Mouse (Mus musculus) stomach, embryonic 16.5 days (tissue): Measurements from ENCODE around the gene AI837181. TPM values are rescaled to one million over a fixed set of nuclear protein-coding genes. Genes with fewer than 3 reads are reported as not detected.

Experiments
- ATAC-seq: fragments of 200-750 bp; cut with Nextera tagmentation; 2 replicates; pipeline ENCODE4 v1.8.0; 2017; ENCODE audit warnings: moderate number of reproducible peaks, moderate TSS enrichment; ENCODE audit not compliant: insufficient read depth, low FRiP score
- H3K27ac ChIP-seq: fragments of 300-500 bp; sonication (generic); 2 replicates; pipeline ENCODE4 v1.5.1; 2014; ENCODE audit warnings: low read length
- H3K27me3 ChIP-seq: fragments of 300-500 bp; sonication (generic); 2 replicates; pipeline ENCODE4 v1.6.1; 2014; ENCODE audit warnings: low read length, control low read depth, mixed read lengths; ENCODE audit not compliant: control insufficient read depth, insufficient read depth
- H3K36me3 ChIP-seq: fragments of 300-500 bp; sonication (generic); 2 replicates; pipeline ENCODE4 v1.6.1; 2014; ENCODE audit warnings: low read length; ENCODE audit not compliant: control insufficient read depth, insufficient read depth
- H3K4me1 ChIP-seq: fragments of 300-500 bp; sonication (generic); 2 replicates; pipeline ENCODE4 v1.6.1; 2014; ENCODE audit warnings: low read length, control low read depth, mixed read lengths; ENCODE audit not compliant: control insufficient read depth, insufficient read depth
- H3K4me2 ChIP-seq: fragments of 300-500 bp; sonication (generic); 2 replicates; pipeline ENCODE4 v1.6.1; 2014; ENCODE audit warnings: low read depth, low read length, mixed read lengths
- H3K4me3 ChIP-seq: fragments of 300-500 bp; sonication (generic); replicated peaks from 2 replicates; pipeline ENCODE4 v1.5.1; 2014; ENCODE audit warnings: mild to moderate bottlenecking, low read length
- H3K9ac ChIP-seq: fragments of 300-500 bp; sonication (generic); 2 replicates; pipeline ENCODE4 v1.6.1; 2014; ENCODE audit warnings: low read length
- H3K9me3 ChIP-seq: fragments of 300-500 bp; sonication (generic); replicated peaks from 2 replicates; pipeline ENCODE4 v1.6.1; 2016; ENCODE audit warnings: low read length, control low read depth; ENCODE audit not compliant: control insufficient read depth
- WGBS: fragments of 180-500 bp; shearing (Covaris S2); extraction: QIAGEN DNeasy Blood & Tissue Kit; methylation state at CpG from one replicate; pipeline ENCODE4 v1.1.7; 2014; 5-methylcytosine and 5-hydroxymethylcytosine counted together
- polyA plus RNA-seq: library from polyadenylated mRNA; unstranded; fragments of >200 nt; fragmentation: Nextera tagmentation; extraction: Ambion mirVana; gene quantifications from 2 replicates; pipeline ENCODE4 v1.2.1, GENCODE M21; 2015

The AI837181 gene
- polyA plus RNA-seq, 1 experiment from 2014 or later: 14.3 TPM

GRCm38 (mm10) chr19:5459019-5459418 is 34.1 kb downstream of the AI837181 start:
- no peaks in the 10 kb centered on the region for H3K9me3 ChIP-seq
- peaks cover 18% of the 10 kb centered on the region for H3K36me3 ChIP-seq
- no peak overlapping the region for H3K4me3 ChIP-seq
- H3K27me3 ChIP-seq: no peaks in the 10 kb centered on the region
- WGBS: 74% methylated on average over 7 of the region's 7 CpGs
- H3K4me1 ChIP-seq: peaks cover 40% of the 10 kb centered on the region
- ATAC-seq: no peak
- H3K4me2 ChIP-seq: no peak overlapping the region
- H3K27ac ChIP-seq: no peak overlapping the region
- no peak overlapping the region for H3K9ac ChIP-seq

GRCm38 (mm10) chr19:5459896-5460295 is 35.0 kb downstream of the AI837181 start:
- H3K27ac ChIP-seq: no peak overlapping the region

GRCm38 (mm10) chr19:5460465-5460911 is 35.5 kb downstream of the AI837181 start, which contains the start of gene Fibp:
Gene Fibp, plus strand, starts transcription at chr19:5460615.
- Histone ChIP-seq H3K4me3 (peak within 1 kb of the TSS; percentile 76), H3K36me3 (peaks cover 25% of the 10 kb centered on the region), H3K4me2 (peak within 1 kb of the TSS; percentile 90), H3K27me3 (no peaks in the 10 kb centered on the region), H3K9ac (peak within 1 kb of the TSS; percentile 82), H3K9me3 (no peaks in the 10 kb centered on the region), H3K27ac (0 out of 2 replicates have a peak within 1 kb of the TSS, but pooled peaks have one; percentile 65), H3K4me1 (peaks cover 35% of the 10 kb centered on the region)
- WGBS: under 1% methylated on average over 32 of the region's 32 CpGs
- peak; percentile 59 for ATAC-seq

More at GRCm38 (mm10) chr19:5459896-5460295, 35.0 kb downstream of the AI837181 start:
- Histone ChIP-seq H3K4me2 (peak overlapping the region; percentile 90), H3K9ac (peak overlapping the region; percentile 82), H3K9me3 (no peaks in the 10 kb centered on the region), H3K4me3 (peak overlapping the region; percentile 76), H3K27me3 (no peaks in the 10 kb centered on the region), H3K36me3 (peaks cover 20% of the 10 kb centered on the region), H3K4me1 (peaks cover 41% of the 10 kb centered on the region)
- ATAC-seq: no peak
- WGBS: 28% methylated on average over 3 of the region's 3 CpGs

- Histone ChIP-seq H3K27me3 (no peaks in the 10 kb centered on the region), H3K36me3 (peaks cover 29% of the 10 kb centered on the region), H3K4me2 (peak overlapping the region; percentile 90), H3K4me3 (peak overlapping the region; percentile 76), H3K9ac (peak overlapping the region; percentile 82), H3K4me1 (peaks cover 26% of the 10 kb centered on the region), H3K9me3 (no peaks in the 10 kb centered on the region), H3K27ac (no peak overlapping the region)
- no peak for ATAC-seq
- 88% methylated on average over 6 of the region's 6 CpGs for WGBS
Measured at GRCm38 (mm10) chr19:5461411-5461810, 36.5 kb downstream of the AI837181 start.

- no peaks in the 10 kb centered on the region for H3K9me3 ChIP-seq
- H3K27me3 ChIP-seq: no peaks in the 10 kb centered on the region
- no peak overlapping the region for H3K9ac ChIP-seq
- peaks cover 29% of the 10 kb centered on the region for H3K36me3 ChIP-seq
- no peak overlapping the region for H3K4me3 ChIP-seq
- H3K4me2 ChIP-seq: no peak overlapping the region
- H3K4me1 ChIP-seq: peaks cover 19% of the 10 kb centered on the region
- 88% methylated on average over 9 of the region's 9 CpGs for WGBS
- ATAC-seq: no peak
- no peak overlapping the region for H3K27ac ChIP-seq
Measured at GRCm38 (mm10) chr19:5463212-5463611, 38.3 kb downstream of the AI837181 start.

- peaks cover 17% of the 10 kb centered on the region for H3K4me1 ChIP-seq
- H3K4me2 ChIP-seq: peak overlapping the region; percentile 46
- peaks cover 29% of the 10 kb centered on the region for H3K36me3 ChIP-seq
- peak overlapping the region; percentile 55 for H3K9ac ChIP-seq
- no peaks in the 10 kb centered on the region for H3K9me3 ChIP-seq
- WGBS: 35% methylated on average over 15 of the region's 15 CpGs
- peak overlapping the region; percentile 14; the same call in 1 of the 2 replicates for H3K27ac ChIP-seq
- H3K4me3 ChIP-seq: peak overlapping the region; percentile 25
- peak; percentile 15; the same call in 1 of the 2 replicates for ATAC-seq
- H3K27me3 ChIP-seq: no peaks in the 10 kb centered on the region
Measured at GRCm38 (mm10) chr19:5463791-5464562, 39.0 kb downstream of the AI837181 start.

- no peak overlapping the region for H3K4me3 ChIP-seq
- no peak for ATAC-seq
- H3K4me1 ChIP-seq: peaks cover 14% of the 10 kb centered on the region
- WGBS: 94% methylated on average over 8 of the region's 8 CpGs
- H3K27ac ChIP-seq: no peak overlapping the region
- H3K9me3 ChIP-seq: no peaks in the 10 kb centered on the region
- H3K4me2 ChIP-seq: no peak overlapping the region
- no peaks in the 10 kb centered on the region for H3K27me3 ChIP-seq
- no peak overlapping the region for H3K9ac ChIP-seq
- H3K36me3 ChIP-seq: peaks cover 29% of the 10 kb centered on the region
Measured at GRCm38 (mm10) chr19:5465037-5465436, 40.1 kb downstream of the AI837181 start.

GRCm38 (mm10) chr19:5466916-5467500 is 42.1 kb downstream of the AI837181 start:
- peaks cover 6% of the 10 kb centered on the region for H3K4me1 ChIP-seq
- 88% methylated on average over 6 of the region's 6 CpGs for WGBS
- H3K27me3 ChIP-seq: no peaks in the 10 kb centered on the region
- no peak overlapping the region for H3K4me3 ChIP-seq
- H3K27ac ChIP-seq: no peak overlapping the region
- no peak overlapping the region for H3K4me2 ChIP-seq
- H3K36me3 ChIP-seq: peaks cover 24% of the 10 kb centered on the region
- H3K9ac ChIP-seq: no peak overlapping the region
- no peak for ATAC-seq
- no peaks in the 10 kb centered on the region for H3K9me3 ChIP-seq

GRCm38 (mm10) chr19:5468374-5468773 is 43.4 kb downstream of the AI837181 start, which contains the start of gene Ctsw:
Gene Ctsw, minus strand, starts transcription at chr19:5468507.
- no peaks in the 10 kb centered on the region for H3K27me3 ChIP-seq
- H3K9me3 ChIP-seq: no peaks in the 10 kb centered on the region
- WGBS: 30% methylated on average over 5 of the region's 5 CpGs
- H3K4me1 ChIP-seq: peaks cover 6% of the 10 kb centered on the region
- no peak within 1 kb of the TSS for H3K27ac ChIP-seq
- no peak within 1 kb of the TSS for H3K4me2 ChIP-seq
- no peak for ATAC-seq
- no peak within 1 kb of the TSS for H3K4me3 ChIP-seq
- H3K36me3 ChIP-seq: peaks cover 18% of the 10 kb centered on the region
- peak within 1 kb of the TSS; percentile 7; the same call in 1 of the 2 replicates for H3K9ac ChIP-seq
